Mouse (Mus musculus): ENCODE results near the gene Cand1. TPM values are rescaled to one million over a fixed set of nuclear protein-coding genes. Genes with fewer than 3 reads are reported as not detected.

Gene Cand1
- polyA plus RNA-seq, 2 experiments from 2014 or later: 12.8 to 29.9 TPM

DNA sequence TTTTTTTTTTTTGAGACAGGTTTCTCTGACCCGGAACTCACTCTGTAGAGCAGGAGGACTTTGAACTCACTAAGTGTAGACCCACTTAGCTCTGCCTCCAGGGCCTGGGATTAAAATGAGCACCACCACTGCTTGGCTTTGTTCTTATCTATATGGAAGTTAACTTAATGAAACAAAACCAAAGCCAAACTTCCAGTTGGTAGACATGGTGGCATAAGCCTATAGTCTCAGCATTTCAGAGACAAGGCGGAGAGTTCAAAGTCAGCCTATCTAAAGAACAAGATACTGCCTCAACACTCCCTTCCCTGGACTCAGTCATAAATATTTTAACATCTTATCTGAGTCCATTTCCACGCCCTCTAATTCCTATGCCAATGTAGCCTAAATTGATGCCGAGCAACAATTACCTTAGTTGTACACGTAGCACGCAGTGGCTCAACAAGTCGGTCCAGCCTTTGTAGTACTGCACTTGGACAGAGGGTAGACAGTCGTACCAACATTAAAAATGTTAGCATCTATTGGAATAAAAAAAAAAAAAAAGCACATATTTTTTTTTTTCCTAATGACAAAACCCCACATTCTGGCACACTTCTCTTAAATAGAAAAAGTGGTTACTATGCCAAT lies 33.4 kb downstream of the Cand1 start:
- ATAC-seq: no peak

DNA sequence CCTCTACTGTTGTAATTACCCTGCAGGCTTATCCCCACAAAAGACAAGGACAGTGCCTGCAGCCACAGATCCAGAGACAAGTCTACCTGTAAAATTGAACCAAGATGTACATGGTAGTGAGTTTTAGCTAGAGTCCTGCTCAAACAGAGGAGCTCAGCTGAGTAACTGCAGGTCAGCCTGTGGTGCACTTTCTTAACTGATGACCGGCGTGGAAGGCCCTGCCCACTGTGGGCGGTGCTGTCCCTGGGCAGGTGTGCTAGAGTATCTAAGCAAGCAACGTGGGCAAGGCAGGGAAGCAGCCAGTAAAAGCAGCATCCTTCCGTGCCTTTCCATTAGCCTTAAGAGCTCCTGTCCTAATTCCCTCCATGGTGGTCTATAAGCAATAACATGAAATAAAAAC lies 34.6 kb downstream of the Cand1 start:
- ATAC-seq: no peak

DNA sequence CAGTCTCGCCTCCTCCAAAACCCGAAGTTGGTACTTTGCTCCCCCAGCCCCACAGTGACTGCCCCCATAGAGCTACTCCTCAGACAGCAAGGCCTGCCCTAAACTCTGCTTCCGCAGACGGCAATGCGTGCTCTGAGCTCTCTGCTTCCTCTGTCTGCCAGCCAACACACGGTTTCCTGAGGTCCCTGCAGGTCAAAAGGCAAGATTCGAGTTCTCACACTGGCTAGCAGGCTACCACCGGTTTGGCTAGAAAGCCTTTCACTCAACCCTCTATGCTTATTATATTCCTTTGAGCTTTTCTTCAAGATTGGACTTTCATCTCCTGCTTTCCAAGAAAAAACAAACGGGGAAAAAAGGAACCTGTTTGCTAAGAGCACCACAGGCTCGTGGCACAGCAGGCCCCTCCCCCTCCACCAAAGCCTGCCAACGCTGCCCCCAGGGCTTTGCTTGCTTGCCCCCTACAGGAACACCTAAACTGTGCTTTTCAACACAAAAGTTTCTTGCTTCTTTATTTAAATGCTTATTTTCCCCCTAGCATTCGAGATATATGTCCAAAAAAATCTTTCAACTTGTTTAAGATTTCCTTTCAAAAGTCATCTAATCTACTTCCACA lies 35.4 kb downstream of the Cand1 start:
- no peak for ATAC-seq

DNA sequence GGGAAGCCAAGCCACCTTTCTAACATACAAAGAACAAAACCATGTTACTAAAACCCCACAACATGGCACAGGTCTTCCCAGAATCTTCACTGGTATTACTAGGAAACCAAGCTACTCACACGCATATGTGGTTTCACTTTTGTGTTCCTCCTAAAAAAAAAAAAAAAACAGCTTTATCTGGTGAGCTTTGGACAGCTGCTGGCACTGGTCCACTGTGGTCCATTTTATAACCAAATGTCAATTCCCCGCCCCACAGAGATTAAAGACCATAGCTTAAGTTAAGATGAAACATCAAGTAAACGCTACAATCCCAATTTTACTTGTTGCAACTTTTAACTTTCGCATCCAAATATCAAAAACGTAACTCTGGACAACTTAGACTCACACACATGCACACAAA lies 40.0 kb downstream of the Cand1 start:
- ATAC-seq: no peak

DNA sequence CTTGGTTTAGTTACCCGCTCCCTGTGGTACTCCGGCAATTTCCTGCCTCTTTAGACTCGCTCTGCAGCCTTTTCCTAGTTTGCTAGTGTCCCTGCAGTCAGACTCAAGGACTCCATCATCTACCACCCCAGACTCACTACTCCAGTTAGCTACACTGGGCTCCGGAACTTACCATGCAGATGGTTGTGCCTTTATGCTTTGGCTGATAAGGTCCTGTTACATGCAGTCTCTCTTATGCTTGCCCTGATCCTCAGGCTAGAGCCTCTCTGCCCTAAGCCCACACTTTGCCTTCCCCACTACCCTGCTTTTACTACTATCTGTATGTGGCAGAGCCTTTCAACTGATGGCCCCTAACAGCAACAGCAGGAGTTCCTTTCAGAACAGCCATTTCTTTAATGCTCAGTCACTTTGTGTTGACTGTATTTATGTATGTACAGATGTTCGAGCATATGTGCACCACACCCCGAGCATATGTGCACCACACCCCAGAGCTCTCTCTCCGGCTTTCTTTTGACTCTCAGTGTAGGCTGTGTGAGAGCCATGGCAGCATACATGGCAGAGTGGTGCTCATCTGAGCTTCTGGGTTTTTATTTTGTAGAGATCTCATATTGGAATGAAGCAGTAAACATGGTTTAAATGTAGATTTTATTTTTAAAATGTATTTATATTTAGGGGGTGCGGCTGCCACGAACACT lies 41.5 kb downstream of the Cand1 start:
- ATAC-seq: no peak

DNA sequence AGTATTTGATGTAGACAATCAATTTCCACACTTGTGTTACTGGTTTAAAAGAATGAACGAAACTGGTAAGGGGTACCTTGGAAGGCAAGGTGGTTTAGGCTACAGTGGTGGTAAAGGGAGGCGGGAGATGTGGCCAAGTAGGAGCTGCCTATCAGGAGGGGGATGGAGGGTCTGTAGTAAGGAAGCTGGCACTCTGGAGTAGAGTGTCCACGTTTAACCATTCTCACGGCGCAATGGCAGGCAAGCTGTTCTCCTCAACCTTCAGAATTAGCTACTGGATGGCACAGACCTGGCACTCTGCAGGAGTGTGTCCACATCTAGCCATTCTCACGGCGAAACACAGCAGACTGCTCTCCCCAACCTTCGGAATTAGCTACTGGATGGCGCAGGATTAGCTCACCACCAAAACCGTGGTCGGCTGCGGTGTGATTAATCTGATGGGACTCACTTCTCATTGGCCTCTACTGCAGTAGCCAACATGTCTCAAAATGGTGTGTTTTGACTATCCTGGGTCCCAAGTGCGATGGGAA lies 42.2 kb downstream of the Cand1 start:
- no peak for ATAC-seq

DNA sequence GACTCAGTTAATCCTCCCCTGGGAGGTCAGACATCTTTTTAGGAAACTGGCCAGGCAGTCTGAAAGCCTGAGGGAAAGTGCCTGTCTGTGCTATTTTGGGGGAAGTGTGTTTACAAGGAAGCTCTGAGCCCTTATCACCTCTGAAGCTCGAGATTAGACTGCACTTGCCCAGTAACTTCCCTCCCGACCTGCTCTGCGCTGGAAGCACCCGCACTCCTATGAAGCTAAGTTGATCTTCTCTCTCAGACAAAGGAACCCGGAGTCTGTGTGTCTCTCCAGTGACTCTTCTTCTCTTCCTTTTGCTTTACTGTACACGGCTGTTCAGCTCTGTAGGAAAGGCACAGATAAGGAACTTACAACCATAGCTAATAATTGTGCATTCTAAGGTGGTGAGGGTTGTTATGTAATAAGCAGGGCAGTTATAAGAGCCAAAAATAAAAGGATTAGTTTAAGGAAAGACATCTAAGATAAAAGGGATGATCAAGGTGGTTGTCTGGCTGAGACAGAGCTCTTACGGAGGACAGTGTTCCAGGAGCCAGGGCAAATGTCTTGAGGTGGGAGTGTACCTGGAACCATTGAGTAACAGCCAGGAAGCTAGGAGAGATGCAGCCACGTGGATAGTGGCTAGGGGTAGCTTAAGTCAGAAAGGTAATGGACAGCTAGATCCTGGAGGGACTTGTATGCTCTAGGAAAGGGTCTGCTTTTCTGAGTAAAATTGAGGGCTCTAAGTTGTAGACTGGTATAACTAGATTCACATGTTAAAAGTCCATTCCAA lies 47.1 kb downstream of the Cand1 start:
- no peak for ATAC-seq

DNA sequence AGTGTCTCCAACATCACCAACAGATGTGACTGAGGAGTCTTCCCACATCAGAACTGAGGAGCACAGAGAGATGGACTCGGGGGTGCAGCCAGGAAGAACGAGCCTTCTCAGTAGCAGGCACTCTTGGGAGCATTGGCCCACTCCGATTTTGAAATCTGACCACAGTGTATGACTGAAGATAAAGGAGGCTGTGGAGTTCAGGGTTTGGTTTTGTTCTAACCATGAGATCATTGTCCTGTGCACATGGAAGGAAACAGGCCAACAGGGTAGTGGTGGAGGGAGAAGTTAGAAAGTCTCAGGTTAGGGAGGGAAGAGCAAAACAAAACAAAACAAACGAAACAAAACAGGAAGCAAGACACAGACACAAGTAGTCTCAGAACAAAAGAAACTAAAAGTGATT lies 52.1 kb downstream of the Cand1 start:
- ATAC-seq: no peak

DNA sequence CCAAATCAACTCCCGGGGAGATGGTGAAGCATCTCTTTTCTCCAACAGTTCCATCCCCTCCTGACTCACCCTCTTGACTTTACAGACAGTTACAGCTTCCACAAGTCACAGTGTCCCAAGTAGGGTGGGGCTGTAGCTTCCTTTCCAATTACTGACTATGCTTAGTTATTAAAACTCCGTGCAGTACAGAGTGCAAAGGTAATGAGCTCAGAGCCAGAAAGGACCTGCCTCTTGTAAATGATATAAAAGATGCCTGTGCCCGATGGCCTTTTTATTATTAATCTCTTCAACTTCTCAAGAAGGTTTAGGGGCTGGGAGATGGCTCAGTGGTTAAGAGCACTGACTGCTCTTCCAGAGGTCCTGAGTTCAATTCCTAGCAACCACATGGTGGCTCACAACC lies 70.2 kb downstream of the Cand1 start:
- ATAC-seq: no peak

DNA sequence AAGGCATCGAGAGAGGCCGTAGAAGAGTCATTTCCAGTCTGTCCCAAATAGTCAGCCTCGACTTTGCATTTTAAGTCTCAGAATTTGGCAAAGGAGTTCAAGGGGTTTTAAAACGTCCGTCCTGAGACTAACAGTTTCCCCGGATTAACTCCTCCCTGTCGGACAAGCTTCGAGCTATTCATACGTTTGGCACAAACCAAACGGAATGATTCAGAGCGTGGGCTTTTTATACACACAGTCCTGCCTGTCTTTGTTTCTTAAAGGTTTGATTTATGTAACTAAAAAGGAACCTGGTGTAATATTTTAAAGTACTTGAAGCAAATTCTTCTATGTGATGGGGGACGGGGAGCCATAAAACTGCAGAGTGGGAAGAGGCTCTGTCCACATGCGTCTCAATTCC lies 70.6 kb downstream of the Cand1 start:
- no peak for ATAC-seq

DNA sequence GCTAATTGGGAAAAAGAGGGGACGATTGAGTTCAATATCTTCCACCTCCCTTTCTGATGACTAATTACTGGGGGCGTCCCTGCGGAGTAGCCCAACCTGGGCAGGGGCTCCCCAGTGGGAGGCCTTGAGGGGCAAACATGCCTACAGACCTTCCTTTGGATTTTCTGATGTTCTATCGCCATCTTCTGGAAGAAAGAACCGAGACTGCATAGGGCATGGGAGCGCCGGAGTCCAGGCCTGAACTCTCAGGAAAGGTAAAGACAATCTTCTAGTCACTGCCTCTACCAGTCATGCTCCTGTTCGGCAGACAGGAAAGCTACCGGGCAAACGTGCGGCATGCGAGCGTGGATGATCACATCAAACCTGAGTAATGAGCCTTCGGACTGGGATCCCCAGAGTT lies 71.1 kb downstream of the Cand1 start:
- ATAC-seq: no peak

DNA sequence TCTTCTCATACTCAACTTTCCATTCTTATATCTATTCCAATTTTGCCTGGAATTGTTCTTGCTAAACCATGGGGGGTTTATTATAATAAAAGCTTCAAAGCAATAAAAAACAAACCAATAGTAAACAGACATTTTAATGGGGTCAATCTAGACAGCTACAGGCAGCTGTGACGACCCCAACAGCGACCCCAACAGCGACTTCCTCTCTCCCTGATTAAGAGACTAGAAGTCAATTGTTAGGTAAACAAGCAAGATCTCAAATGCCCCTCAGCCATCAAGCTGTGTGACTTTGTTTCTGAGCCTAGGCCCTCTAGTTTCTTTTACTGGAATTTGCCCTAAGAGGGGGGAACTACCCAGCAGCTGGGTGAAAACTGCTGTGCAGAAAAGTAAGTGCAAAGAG lies 72.0 kb downstream of the Cand1 start:
- no peak for ATAC-seq

DNA sequence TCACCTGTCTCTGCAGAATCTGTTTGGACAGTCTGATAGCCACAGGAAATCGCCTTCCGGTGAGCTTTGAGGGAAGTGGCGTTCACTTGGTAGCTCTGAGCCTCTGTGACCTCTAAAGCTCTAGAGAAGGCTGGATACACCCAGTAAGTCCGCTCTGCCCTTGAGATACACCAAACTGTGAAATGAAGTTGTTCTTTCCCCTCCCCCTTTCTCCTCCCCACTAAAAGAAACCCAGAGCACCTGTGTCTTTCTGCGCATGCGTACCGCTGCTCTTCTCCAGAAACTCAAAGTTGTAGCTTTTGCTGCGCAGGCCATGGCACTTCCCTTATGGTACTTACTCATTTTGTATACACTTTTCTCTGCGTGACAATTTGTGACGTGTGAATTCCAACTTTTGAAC lies 74.8 kb downstream of the Cand1 start:
- no peak for ATAC-seq

DNA sequence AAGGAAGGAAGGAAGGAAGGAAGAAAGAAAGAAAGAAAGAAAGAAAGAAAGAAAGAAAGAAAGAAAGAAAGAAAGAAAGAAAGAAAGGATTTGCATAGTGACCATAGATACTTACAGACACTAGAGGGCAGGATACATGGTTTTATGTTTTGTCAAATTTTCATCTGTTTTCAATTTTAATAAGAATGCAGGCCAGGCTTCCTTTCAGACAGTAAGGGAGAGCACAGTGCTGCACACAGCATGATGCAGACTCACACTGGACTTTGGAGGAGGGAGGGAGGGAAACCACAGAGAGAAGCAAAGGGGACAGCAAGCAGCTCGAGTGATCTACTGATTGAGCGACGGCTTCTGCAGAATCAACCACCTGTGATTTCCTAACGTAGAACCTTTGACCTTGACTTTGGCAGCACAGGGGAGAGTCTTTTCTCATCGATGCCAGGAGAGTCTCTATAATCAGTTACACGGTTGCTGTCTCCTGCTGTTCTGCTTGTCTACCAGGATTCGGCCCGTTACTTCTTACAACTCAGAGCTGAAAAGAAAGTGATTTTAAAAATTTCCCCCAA lies 78.0 kb downstream of the Cand1 start:
- ATAC-seq: no peak

DNA sequence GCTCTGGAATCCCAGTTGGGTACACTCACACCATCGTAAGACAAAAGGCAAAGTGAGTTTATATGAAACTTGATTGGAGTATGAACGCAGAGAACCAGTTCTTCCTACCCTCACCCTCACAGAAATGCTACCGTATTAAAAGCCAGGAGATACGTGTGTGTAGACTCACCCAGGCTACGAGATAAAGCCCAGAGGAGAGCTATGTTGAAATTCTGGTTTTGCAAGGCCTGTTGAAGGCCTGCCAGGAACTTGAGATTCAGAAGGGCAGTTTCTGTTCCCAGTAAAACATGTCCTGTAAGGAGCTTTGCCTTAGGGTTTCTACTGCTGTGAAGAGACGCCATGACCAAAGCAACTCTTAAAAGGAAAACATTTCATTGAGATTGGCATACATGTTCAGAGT lies 79.7 kb downstream of the Cand1 start:
- no peak for ATAC-seq

DNA sequence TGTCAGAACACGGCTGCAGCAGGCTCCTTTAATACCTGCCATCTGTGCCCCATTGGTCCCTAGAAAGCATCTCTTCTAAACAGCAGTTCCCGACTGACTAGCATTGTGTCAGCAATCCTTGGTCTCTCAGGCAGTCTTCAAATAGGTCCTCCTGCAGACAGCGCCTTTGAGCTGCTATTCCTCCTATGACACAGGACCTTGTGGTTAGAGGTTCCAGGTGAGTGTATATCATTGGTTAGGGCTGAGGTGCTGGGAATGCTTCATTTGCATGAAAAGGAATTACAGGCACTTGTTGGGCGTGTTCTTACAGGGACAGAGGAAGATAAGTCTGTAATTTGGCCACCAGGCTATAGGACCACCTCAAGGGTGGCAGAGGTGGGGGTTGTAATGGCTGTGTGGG lies 90.6 kb downstream of the Cand1 start:
- no peak for ATAC-seq

Other genes with a start within 250 kb of the Cand1 start
- not detected for gene Grip1, start 213.8 kb upstream of the Cand1 start, polyA plus RNA-seq (2017; shearing (Covaris generic))